Mouse (Mus musculus): ENCODE measurements around the gene Tbc1d19. TPM values are rescaled to one million over a fixed set of nuclear protein-coding genes. Genes with fewer than 3 reads are reported as not detected.

Gene Tbc1d19
- polyA plus RNA-seq, 1 experiment from 2014 or later, result 33.7 TPM

GRCm38 (mm10) chr5:53953216-53953615 lies 143.8 kb downstream of the Tbc1d19 start:
- Histone ChIP-seq H3K27ac (ENCODE audit: low read length) (no peak overlapping the region), H3K36me3 (ENCODE audit: control insufficient read depth, insufficient read depth) (no peaks in the 10 kb centered on the region), H3K4me3 (ENCODE audit: low read length) (no peak overlapping the region), H3K27me3 (ENCODE audit: control insufficient read depth, insufficient read depth, low read length) (no peaks in the 10 kb centered on the region), H3K9ac (ENCODE audit: low read length) (no peak overlapping the region), H3K4me2 (ENCODE audit: low read depth, low read length) (no peak overlapping the region), H3K9me3 (replicated peaks; ENCODE audit: control insufficient read depth, low read length) (no peaks in the 10 kb centered on the region), H3K4me1 (ENCODE audit: control insufficient read depth, insufficient read depth, low read length) (peaks cover 7% of the 10 kb centered on the region)
- no peak for ATAC-seq (replicated peaks; ENCODE audit: extremely low read depth, insufficient read depth, low FRiP score)

Other genes with a start within 250 kb of the Tbc1d19 start
- 0.96 and 3.6 TPM in 2 replicates for gene Cckar, start 101.9 kb upstream of the Tbc1d19 start, polyA plus RNA-seq (2015; fragmentation: Nextera tagmentation; extraction: Ambion mirVana)
- 7.8 and 12.2 TPM in 2 replicates for gene Stim2, start 188.9 kb downstream of the Tbc1d19 start, polyA plus RNA-seq (2015; fragmentation: Nextera tagmentation; extraction: Ambion mirVana)

All from heart, embryonic 16.5 days (tissue).